Mouse (Mus musculus) T-helper 1 cell (primary cell): ENCODE results near the gene Wdr45.
"Not testable (repeated sequence)": the region's sequence is repeated elsewhere in the genome, so short reads cannot be mapped to it uniquely, and the experiment has no call there.

Experiments
- in situ Hi-C: fragments of 300-600 bp; cut with MboI, MseI; formaldehyde crosslinking; loops from one replicate; pipeline ENCODE4 v1.15.1; 2025; ENCODE audit warnings: high pct_unique_total_duplicates

The Wdr45 gene

GRCm38 (mm10) chrX:7714135-7714899, at the start of gene Wdr45:
Gene Wdr45 (plus strand): TSS chrX:7714333.
- in situ Hi-C loops: not testable (repeated sequence)

- in situ Hi-C loops: no loop called here
Measured at GRCm38 (mm10) chrX:7664791-7665190, 49.3 kb upstream of the Wdr45 start.

- in situ Hi-C loops: no loop called here
Measured at GRCm38 (mm10) chrX:7665739-7666502, 48.2 kb upstream of the Wdr45 start.

GRCm38 (mm10) chrX:7670390-7670881, 43.7 kb upstream of the Wdr45 start:
- in situ Hi-C loops: no loop called here

- in situ Hi-C loops: no loop called here
Measured at GRCm38 (mm10) chrX:7670921-7671623, 43.1 kb upstream of the Wdr45 start, which contains the start of gene Plp2. Gene Plp2 (minus strand): TSS chrX:7671390.

GRCm38 (mm10) chrX:7672739-7673138, 41.4 kb upstream of the Wdr45 start:
- in situ Hi-C loops: no loop called here

- in situ Hi-C loops: no loop called here
Measured at GRCm38 (mm10) chrX:7673578-7674281, 40.4 kb upstream of the Wdr45 start.

- in situ Hi-C loops: no loop called here
Measured at GRCm38 (mm10) chrX:7674284-7675000, 39.7 kb upstream of the Wdr45 start.

GRCm38 (mm10) chrX:7675001-7675380, 39.1 kb upstream of the Wdr45 start:
- in situ Hi-C loops: no loop called here

GRCm38 (mm10) chrX:7678986-7679385, 35.1 kb upstream of the Wdr45 start:
- in situ Hi-C loops: no loop called here

- in situ Hi-C loops: no loop called here
Measured at GRCm38 (mm10) chrX:7679405-7680056, 34.6 kb upstream of the Wdr45 start.

- in situ Hi-C loops: no loop called here
Measured at GRCm38 (mm10) chrX:7680057-7680412, 34.1 kb upstream of the Wdr45 start.

GRCm38 (mm10) chrX:7680864-7681263, 33.3 kb upstream of the Wdr45 start, which contains the start of gene Magix:
Gene Magix (minus strand): TSS chrX:7681251.
- in situ Hi-C loops: no loop called here

- in situ Hi-C loops: no loop called here
Measured at GRCm38 (mm10) chrX:7688321-7688720, 25.8 kb upstream of the Wdr45 start.

GRCm38 (mm10) chrX:7690486-7690885, 23.6 kb upstream of the Wdr45 start:
- in situ Hi-C loops: no loop called here

GRCm38 (mm10) chrX:7692862-7693261, 21.3 kb upstream of the Wdr45 start:
- in situ Hi-C loops: no loop called here

GRCm38 (mm10) chrX:7696520-7696919, 17.6 kb upstream of the Wdr45 start:
- in situ Hi-C loops: loop anchor here (5.0 kb wide), 1 partner anchor 44 kb away; no protein-coding TSS in a partner anchor

GRCm38 (mm10) chrX:7696954-7697381, 17.2 kb upstream of the Wdr45 start, which contains the start of gene Gpkow:
Gene Gpkow (plus strand): TSS chrX:7697131.
- in situ Hi-C loops: loop anchor here (5.0 kb wide), 1 partner anchor 45 kb away; no protein-coding TSS in a partner anchor

GRCm38 (mm10) chrX:7713764-7714134, 384 bp upstream of the Wdr45 start:
- in situ Hi-C loops: not testable (repeated sequence)

- in situ Hi-C loops: not testable (repeated sequence)
Measured at GRCm38 (mm10) chrX:7716058-7716457, 1.9 kb downstream of the Wdr45 start.
